Mouse (Mus musculus) left cerebral cortex, adult 9 months (tissue): ENCODE measurements around the gene Rph3al.

Source experiments
- DNase-seq, 2 experiments: peaks; one replicate each; pipeline ENCODE4 v3.0.0; 2022; ENCODE audit warnings: low spot score in 2 of 2

The Rph3al gene

DNA sequence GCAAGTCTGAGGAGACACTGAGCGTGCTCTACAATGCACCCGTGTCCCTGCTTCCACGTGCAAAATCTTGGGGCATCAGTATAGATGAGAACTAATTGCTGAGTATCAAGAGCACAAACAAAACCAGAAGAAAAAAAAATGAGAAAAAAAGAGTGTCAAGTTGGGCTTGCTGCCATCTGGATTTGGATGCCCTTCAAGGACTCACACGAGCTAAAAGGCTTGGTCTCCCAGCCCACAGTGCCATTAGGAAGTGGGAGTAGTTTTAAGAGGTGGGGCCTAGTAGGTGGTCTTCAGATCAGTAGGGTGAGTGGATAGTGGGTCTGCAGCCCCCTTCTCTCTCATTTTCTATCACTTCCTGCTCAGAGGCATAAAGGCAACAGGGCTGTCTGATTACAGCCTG, 75.8 kb downstream of the Rph3al start:
- DNase-seq = no peak

DNA sequence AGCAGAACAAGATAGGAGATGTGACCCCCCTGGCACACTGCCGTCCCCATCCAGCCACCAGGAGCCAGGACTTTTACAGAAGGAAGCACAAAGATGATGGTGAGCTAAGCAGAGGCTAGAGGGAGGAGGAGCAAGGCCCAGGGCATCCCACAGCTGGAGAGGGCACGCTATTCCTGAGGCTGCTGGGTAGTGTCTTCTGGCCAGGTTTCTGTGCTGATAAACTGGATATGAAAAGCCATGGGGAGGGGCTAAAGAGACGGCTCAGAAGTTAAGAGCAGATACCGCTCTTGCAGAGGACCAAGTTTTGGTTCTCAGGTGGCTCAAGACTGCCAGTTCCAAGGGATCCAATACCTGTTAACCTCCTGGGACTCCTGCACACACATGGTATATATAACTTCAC, 76.6 kb downstream of the Rph3al start:
- DNase-seq = no peak

DNA sequence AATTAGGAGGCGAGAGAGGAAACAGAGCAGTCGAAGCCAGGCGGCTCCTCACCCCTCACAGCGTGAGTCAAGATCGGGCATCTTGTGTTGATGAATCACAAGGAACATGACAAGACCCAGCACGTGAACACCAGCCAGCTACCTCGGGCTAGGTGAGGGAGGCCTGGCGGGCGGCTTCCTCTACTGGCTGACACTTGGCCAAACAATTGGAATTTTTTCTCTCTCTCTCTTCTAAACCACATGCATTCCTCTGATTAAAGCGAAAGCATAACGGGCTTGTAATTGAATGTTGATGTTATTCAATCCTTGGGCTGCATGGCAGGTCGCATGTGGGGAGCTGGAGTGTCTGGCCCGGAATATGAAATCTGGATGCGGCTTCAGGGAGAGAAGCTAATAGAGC, 77.0 kb downstream of the Rph3al start:
- no peak for DNase-seq

DNA sequence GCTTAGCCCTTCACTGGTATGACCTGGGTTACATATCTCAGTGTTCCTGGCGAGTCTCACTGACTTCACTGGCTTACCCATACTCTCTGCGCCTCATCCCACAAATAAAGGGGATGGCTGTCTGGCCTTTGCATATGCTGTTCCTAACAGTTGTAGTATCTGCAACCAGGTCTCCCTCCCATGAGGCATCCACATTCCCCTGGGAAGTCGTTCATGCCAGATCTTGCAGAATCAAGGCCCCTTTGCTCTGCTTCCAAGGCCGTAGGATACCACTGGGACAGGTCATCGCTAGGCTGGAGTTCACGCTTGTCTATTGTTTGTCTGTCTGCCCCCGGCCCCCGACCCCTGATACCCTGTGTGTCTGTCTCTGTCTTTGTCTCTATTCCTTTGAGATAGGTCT, 78.8 kb downstream of the Rph3al start:
- no peak for DNase-seq

DNA sequence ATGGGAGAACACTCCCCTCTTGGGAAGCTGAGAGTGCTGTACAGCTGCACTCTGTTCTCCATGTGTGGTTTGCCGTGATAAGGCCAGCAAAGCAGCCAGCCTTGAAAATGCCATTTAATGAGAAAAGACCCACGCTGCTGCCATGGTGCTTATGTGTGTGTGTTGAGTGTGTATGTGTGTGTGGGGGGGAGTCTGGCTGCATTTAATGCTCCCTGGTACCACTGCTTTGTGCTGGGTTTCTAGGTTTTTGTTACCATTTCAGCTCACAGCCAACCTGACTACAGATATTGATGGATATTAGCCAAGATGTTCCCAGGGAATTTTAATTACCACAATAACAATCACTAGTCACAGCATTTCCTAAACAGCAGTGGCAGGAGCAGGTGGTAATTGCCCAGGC, 79.3 kb downstream of the Rph3al start:
- DNase-seq = no peak

DNA sequence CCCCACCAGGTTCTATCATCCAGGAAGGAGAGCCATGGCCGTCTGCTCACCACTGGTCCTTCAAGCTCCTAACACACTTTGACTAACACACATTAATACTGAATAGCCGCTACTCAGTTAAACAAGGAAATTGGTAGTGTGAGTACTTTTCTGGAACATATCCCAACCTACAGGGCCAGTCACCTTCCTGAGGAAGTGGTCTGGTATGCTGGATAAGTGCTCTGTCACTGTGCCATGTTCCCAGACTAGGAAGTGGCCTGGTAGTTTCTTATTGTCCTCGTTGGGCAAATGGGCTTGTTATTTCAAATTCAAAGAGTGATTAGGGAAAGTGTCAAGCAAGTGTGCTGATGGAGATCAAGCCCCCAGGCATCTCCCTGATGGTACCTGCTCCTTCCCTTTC, 80.4 kb downstream of the Rph3al start:
- no peak for DNase-seq

DNA sequence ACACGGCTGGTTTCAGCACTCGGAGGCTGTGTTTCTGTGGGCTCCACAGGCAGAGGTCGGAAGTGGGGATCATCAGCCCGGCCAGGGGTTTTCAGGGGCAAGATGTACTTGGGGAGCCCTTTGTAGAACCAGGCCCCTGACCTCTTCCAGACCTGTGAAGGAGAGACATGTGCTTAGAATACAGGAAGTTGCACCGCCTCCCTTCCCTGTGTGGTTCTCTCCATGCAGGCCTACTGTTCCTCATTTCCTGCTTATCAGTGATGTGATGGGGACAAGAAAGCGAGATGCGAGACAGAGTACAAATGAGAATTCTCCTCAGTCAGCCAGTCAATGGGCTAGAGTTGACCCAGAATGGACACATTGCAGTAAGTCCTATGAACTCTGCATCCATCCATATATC, 83.9 kb downstream of the Rph3al start:
- no peak for DNase-seq

DNA sequence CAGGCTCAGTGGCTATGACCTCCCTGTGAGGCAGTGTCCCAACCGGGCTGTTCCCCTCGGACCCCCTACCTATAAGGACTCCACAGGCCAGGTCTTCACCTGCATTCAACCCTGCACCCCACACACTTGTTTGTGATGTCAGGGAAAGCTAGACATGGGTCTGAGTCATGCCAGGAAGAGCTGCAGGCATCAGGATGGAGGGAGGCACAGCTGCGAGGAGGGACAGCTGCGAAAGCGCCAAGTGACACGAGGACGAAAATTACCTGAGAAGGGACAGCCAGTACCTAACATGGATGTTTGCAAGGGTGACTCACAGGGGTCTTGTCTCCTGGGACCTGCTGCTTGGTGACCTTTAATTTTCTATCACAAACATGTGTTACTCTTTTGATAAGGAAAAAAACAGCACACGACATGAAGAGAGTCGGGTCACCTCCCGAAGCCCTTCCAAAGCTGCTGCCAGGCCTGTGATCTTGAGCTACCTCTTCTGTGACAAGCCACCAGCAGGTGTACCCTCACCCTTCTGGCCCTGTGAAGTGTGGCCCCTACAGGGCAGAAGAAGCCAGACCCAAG, 85.1 kb downstream of the Rph3al start:
- DNase-seq = no peak

DNA sequence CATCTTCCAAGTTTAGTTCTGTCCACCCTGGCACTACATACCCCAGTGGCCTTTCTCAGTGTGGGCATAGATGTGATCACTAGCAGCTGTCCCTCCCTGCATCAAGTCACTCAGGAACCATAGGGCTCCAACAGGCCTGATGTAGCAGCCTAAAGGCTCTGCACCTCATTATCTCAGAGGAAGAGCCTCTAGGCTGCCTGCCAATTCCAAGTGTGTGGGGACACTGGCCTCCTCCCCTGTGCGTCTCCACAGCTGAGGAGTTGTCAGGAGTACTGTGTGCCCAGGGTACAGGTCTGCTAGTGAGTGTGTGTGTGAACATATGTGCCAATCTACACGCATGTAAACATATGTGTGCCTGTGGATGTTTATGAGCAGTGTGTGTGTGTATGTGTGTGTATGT, 85.7 kb downstream of the Rph3al start:
- DNase-seq = no peak

DNA sequence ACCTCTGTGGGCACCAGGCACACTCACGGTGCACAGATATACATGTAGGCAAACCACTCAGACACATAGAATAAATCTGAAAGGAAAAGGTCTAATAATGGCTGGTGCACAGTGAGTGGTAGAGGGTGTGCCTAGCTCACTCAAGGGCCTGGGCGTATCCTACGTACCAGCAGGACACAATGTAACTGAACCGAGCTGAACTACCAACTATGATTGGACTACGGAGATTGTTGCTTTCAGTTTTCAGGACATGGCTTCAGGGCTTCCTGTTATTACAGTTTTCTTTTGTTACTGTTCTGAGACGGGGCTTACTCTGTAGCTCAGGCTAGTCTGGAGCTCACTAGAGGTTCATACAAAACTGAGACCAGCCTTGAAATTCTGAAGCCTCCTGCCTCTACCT, 88.7 kb downstream of the Rph3al start:
- no peak for DNase-seq

DNA sequence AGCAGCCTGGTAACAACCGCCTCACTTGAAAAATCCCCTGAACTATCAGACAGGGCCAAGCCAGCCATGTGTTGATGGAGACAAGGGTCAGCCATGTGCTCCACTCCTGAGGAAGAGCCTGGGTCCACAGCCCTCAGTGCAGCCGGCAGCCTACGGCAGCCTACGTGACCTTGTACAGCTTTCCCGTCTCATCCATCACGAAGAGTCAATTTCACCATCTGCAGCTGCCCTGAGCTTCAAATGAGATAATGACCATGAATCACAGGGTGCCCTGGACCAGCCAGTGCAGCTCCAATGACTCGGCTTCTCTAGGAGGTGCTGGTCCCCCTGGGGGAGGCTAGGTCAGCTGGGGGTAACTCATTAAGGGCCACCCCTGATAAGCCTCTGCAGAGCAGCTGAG, 91.6 kb downstream of the Rph3al start:
- DNase-seq = no peak

DNA sequence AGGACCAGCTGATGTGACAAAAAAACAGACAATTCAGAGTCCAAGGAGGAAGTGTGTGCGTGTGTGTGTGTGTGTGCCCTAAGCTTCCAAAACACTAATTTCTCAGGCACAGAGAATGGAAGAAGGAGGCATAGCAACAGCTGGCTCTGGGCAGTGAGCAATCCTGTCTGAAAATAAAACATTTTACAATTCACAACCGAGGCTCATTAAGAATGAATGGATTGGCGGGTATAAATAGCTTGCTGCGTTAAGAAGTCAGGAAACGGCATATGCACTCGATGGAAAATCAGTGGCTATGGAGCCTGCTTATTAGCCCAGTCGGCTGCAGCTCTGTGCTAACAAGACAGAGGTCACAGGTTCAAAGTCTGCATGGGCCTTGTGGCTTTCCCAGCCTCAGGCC, 92.6 kb downstream of the Rph3al start:
- peak in 1 of 2 experiments; percentile 20 for DNase-seq

DNA sequence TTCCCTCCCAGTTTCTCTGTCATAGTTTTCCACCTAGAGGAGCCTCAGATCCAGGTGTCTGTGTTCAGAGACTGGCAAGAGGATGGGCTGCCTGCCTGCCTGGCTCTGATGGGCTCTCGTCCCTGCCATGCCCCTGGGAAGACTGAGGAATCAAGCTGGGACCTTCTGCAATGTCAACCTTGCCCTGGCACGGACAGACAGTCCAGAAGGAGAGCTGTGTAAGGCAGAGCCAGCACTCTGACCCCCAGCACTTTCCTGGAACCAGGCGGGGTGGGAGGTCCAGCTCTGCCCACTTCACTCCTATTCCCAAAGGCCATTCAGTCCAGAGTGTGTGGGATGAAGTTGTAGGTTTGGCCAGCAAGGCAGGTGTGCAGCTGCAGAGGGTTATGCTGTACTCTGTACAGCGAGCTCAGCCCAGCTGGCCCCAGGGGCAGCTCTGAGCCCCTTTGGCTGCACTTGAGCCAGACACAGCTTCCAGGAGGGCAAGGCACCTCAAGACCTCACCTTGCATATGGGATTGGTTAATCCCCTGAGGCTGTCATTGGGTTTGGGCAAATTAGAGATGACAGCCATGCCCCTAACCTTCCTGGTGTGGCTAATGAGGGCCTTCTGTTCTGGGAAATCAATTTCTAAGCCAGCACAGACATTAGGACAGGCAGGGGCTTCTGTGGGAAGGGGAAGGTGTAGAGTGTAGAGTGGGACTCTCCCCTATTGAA, 95.2 kb downstream of the Rph3al start:
- no peak for DNase-seq

DNA sequence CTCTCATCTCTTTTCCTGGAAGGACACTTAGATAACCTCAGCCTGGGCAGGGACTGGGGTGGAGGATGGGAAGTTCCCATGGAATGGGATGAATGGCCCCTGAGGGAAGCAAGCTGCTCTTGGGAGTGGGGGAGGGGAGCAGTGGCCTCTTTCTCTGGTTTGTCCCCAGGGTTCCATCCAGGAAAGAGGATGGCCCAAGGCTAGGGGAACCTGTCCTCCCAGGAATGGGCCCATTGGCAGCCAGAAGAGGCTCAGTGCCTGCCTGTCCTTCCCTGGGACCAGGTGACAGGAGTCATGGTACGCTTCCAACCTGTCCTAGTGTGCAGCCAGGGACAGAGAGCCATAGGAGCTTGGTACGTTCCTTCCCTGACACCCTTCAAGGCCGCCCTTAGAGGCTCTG, 96.7 kb downstream of the Rph3al start:
- DNase-seq = no peak

DNA sequence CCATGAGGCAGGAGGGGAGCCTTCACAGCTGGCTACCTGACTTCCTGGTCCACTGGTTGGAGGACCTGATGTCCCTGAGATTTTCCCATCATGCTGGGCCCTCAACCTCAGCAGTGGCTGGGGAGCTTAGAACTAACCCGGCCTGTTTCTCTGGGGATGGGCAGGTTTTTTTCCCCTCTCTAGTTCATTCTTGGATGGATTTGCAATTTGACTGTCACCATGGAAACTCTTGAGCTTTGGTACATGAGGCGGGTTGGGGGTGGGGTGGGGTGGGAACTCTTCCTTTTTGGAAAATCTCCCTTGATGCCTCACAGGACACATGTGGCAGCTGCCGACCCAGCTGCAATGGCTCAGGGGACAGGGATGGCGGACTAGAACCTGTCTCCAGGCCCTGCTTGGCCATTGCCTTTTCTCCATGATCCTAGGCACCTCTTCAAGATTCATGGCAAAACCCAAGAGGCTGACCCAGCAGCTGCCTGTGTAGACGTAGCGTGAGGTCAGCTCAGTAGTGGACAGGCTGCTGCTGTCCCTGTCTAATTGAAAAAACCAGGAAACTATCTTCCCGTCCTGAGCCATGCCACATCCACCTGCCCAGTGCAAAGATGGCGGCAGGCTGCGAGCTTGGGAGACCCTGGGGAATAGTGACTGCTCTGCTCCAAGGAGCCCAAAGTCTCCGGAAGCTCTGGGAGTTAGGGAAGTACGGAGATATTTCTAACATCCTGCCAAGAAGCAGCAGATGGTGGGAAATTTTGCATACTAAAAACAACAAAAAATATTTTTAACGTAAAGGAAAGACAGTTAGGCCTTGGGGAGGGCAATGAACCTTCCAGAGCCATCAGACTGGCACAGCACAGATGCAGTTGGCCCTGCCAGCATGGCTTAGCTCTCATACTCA, 98.4 kb downstream of the Rph3al start:
- no peak for DNase-seq

DNA sequence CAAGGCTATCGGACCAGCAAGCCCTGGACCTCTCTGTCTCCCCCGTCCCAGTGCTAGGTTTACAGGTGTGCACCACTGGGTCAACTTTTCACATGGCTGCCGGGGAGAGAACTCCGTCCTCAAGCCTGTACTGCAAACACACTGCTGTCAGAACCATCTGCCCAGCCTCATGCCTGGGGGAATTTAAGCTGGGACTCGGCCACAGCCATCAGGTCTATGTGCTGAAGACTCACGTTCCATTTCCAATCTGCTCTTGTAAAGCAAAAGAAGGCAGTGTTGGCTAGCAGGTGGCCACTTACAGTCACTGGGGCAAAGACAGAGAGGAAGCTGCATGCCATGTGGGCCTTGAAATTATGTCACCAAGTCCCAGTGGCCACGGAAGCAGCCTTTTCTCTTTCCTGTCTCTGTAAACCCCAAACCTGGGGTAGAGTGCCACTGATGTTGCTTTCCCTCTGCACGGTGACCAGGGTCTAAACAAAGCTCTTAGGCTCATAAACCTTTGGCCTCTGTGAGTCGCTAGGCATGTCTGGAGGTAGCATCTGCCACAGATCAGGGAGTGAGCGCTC, 99.3 kb downstream of the Rph3al start:
- no peak for DNase-seq

DNA sequence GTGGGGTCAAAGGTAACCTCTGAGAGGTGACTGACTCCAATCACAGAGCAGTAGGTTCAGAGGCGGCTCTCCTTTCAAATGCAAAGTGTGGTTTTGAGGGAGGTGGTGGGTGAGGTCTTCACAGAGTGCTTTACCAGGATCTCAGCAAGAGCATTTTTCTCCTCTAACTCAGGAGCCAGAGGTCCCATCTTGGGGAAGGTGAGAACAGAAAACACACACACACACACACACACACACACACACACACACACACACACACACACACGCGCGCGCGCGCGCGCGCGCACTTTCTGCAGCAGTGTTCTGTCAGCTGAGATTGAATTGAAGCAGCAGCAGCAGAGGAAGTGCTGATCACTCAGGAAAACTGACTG, 102.0 kb downstream of the Rph3al start:
- no peak for DNase-seq

DNA sequence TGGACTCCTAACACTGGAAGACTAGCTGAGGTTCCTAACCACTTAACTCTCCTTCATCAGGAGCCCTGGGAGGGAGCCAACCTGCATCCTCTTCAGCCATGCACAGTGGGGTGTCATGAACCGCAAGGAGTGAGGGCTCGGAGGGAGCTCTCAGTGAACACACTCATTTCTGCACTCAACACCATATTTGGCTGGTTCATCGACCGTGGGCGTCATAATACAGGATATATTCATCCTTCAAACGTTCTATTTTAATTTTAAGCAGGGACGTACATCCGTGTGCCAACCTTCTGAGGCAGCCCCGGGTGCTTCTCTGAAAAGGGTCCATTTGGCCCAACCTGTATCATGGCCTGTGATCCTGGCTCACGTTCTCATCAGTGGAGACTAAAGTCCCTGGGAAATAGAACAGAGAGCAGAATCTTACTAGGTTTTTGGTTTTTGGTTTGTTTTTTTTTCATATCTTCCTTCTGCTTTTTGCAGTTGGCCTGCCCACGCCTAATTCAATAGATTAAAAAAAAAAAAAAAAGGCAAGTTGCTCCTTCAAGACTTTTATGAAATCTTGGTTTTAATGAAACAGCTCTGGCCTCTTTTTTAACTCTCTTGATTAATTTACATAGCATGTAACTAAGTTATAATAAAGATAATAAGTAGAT, 102.5 kb downstream of the Rph3al start:
- peak; percentile 30 to 37 for DNase-seq

DNA sequence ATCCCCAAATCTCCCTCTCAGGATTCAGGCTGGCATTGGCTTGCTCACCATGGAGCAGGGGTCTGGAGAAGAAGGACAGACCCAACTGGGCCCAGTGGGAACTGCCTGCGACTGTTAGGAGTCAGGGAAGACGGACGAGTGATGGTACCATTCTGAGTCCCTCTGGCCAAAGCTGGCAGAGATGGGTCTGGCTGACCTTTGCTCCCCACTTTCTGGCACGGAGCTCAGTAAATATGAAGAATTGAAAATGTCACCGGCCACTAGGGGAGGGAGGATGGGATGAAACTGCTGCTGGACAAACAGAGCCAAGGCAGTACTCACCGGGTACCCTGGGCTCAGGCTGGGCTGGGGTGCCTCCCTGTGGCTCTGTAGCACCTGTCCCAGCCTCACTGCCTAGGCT, 105.1 kb downstream of the Rph3al start:
- DNase-seq = no peak

DNA sequence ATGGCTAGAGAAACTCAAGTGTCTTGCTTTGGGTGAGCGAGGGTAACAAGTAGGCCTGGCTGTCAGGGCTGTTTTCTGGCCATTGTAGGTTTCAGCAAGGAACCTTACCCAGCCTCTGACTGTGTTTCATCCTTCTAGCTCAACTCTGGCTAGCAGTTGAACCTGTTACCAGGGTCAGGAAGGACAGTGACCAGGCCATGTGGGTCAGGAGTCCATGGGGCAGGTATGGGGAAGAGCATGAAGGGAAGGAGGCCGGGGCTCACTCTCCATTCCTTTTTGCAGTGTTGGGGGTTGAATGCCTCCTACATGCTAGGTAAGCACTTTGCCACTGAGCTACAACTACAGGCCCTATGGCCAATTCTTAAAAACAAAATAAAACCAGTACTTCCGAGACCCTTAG, 107.8 kb downstream of the Rph3al start:
- no peak for DNase-seq

DNA sequence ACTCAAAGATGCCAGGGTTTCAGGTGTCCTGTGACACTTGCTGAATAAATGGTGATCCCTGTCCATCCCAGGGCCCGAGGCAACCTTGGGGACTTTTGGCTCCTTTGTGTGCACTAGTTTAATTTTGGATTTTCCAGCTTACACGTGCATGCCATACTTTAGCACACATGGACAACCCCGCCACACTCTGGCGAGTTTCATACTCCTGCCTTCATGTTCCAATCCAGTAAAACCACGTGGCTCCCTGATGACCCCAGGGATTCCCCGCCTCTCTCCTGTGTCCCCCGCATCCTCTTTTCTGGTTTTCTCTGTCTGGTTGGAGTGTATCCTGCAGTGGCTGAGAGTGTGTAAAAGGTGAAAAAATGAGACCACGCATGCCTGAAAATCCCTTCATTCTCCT, 110.8 kb downstream of the Rph3al start:
- DNase-seq = no peak

DNA sequence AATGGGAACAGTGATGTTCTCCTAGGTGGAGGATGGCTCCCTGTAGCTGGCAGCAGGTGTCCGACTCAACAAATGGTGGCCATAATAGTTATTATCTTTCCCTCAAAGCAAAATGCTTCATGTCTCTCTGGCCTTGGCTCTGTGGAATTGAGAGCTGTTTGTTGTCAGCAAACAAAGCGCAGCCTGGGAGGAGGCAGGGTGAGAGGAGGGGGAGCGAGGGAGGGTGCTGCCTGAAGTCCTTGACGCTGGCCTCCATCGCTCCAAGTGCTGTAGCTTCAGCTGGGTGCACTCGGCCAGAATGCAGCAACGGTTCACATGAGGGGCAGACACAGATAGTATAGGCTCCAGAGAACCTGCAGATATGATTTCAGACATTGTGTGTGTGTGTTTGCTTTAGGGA, 114.7 kb downstream of the Rph3al start:
- DNase-seq = no peak
